Mouse (Mus musculus): ENCODE data around the gene Entpd3.

DNA sequence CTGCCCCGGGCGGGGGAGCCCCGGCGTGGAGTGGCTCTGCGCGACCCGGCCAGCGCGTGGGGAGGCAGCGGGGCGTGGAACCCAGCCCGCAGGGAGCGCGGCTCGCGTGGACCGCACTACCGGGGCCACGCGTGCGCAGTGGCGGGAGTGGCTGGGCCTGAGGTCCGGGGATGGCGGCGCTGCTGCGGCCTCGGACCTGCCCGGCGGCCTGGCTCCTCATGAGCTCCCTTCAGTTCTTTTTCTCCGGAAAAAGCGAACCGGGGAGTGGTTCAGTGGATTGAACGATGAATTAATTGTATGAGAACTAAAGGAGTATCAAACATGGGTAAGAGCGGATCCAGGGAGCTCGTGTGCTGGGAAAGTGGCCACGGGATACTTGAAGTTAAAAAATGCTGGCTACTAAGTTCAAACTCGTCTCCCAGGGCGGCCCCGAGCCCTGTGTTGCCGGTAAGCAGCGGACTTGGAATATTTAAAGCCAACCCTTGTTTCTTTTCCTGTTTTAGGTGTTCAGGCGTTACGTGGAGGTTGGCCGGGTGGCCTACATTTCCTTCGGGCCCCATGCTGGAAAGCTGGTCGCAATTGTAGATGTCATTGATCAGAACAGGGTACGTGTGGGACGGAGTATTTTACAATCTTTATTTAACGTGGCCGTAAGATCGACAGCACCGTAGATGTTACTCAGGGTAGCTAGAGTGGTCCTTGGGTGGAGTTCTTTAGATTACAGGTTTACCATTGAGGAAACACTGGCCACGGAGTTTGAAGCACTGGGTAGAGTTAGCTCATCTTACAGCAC is 32.2 kb downstream of the Entpd3 start:
- no peak for TF ChIP-seq POLR2A (IDR thresholded peaks at IDR 0.05; ENCODE audit: low read depth, low read length)
- TF ChIP-seq CTCF (IDR thresholded peaks at IDR 0.05; ENCODE audit: extremely low read depth, insufficient read depth, insufficient read length, insufficient replicate concordance): no peak

Data from spleen, adult 2 months (tissue).